In genomic region chr2:13400831-13401230, GRCm38 (mm10) we compare ENCODE assay signal across 18 mouse cellular contexts.
A peak's percentile ranks its signal among the peaks of the same experiment; 100 is the strongest.
DNase-seq lines count a peak whose midpoint lies in the region; ATAC-seq lines count a peak whose summit lies in the region.
"Had no signal": no experiment of that assay in that cellular context is flagged by ENCODE, and none has a peak within 500 bp of the region (broad histone marks: within the 10 kb centered on the region; RNA-seq: fewer than 3 reads in every experiment).

No protein-coding gene starts in this region.

- H3K27me3 ChIP-seq in kidney, embryonic 16.5 days (ENCODE audit: insufficient read depth, low read length): no peaks in the 10 kb centered on the region
- H3K27me3 ChIP-seq: forebrain, embryonic 15.5 days; heart, embryonic 13.5 days; midbrain, embryonic 15.5 days had no signal

- no peak overlapping the region for H3K4me3 ChIP-seq in brown adipose tissue, adult 24 weeks (ENCODE audit: insufficient read depth, low read depth, low read length)
- H3K4me3 ChIP-seq in kidney, embryonic 16.5 days (ENCODE audit: low read length): no peak overlapping the region
- H3K4me3 ChIP-seq: forebrain, embryonic 15.5 days; heart, embryonic 13.5 days; layer of hippocampus, adult 2 months; midbrain, embryonic 15.5 days; myocyte had no signal

- WGBS in kidney, embryonic 16.5 days: 93% methylated on average over 6 of the region's 6 CpGs

- peak overlapping the region; percentile 53; the same call in 1 of the 2 replicates for H3K27ac ChIP-seq in brown adipose tissue, adult 24 weeks (replicated peaks; ENCODE audit: low read depth, low read length)
- no peak overlapping the region for H3K27ac ChIP-seq in kidney, embryonic 16.5 days (ENCODE audit: low read length)
- H3K27ac ChIP-seq: forebrain, embryonic 15.5 days; heart, embryonic 13.5 days; layer of hippocampus, adult 2 months; midbrain, embryonic 15.5 days had no signal

- peak; percentile 53 to 74 for DNase-seq in heart, adult 18-20 months
- no peak for DNase-seq in heart, postnatal 14 days
- DNase-seq in gastrocnemius, postnatal 25 days: peak; percentile 60
- peak; percentile 56 for DNase-seq in lung, postnatal 25 days (ENCODE audit: low spot score)
- DNase-seq in yolk sac, embryonic 10.5 days (ENCODE audit: low spot score): no peak
- DNase-seq: cerebellum, adult 9-10 months; kidney, adult 18-20 months; kidney, postnatal 10 days; liver; thymus, adult 18-20 months; thymus, postnatal 4 days had no signal

- H3K9ac ChIP-seq in kidney, embryonic 16.5 days (replicated peaks; ENCODE audit: low read length): no peak overlapping the region
- H3K9ac ChIP-seq: forebrain, embryonic 15.5 days; heart, embryonic 13.5 days; midbrain, embryonic 15.5 days had no signal

- H3K9me3 ChIP-seq in kidney, embryonic 16.5 days (ENCODE audit: low read length): no peaks in the 10 kb centered on the region
- H3K9me3 ChIP-seq: forebrain, embryonic 15.5 days; midbrain, embryonic 15.5 days had no signal

- intact Hi-C loops in heart, postnatal 14 days (cut with DNase I): no loop called here

- H3K36me3 ChIP-seq in kidney, embryonic 16.5 days (ENCODE audit: insufficient read depth, low read length): no peaks in the 10 kb centered on the region
- H3K36me3 ChIP-seq: forebrain, embryonic 15.5 days; heart, embryonic 13.5 days; midbrain, embryonic 15.5 days had no signal

- no peak overlapping the region for H3K4me2 ChIP-seq in kidney, embryonic 16.5 days (replicated peaks; ENCODE audit: low read depth, low read length)
- H3K4me2 ChIP-seq: forebrain, embryonic 15.5 days; heart, embryonic 13.5 days; midbrain, embryonic 15.5 days had no signal

- peaks cover 8% of the 10 kb centered on the region; the same call in 1 of the 2 replicates for H3K4me1 ChIP-seq in brown adipose tissue, adult 24 weeks (ENCODE audit: control insufficient read depth, insufficient read depth, insufficient read length, low read length)
- peaks cover 14% of the 10 kb centered on the region for H3K4me1 ChIP-seq in kidney, embryonic 16.5 days (ENCODE audit: insufficient read depth, low read length)

- ATAC-seq in kidney, embryonic 16.5 days (ENCODE audit: low FRiP score, low TSS enrichment): no peak
- ATAC-seq: forebrain, embryonic 15.5 days; midbrain, embryonic 15.5 days had no signal

Comparison
In these comparisons a context has a peak if more than half of its experiments do, and no peak if none do; other contexts are left out.
1. DNase-seq: peak in heart, adult 18-20 months (2 of 2), gastrocnemius, postnatal 25 days (single experiment) and lung, postnatal 25 days (single experiment); none in heart, postnatal 14 days (0 of 2) and yolk sac, embryonic 10.5 days (single experiment).